Mouse (Mus musculus) midbrain, postnatal 0 days (tissue): Measurements from ENCODE around the gene Dars. TPM values are rescaled to one million over a fixed set of nuclear protein-coding genes. Genes with fewer than 3 reads are reported as not detected.

Source experiments
- ATAC-seq: fragments of 200-750 bp; cut with Nextera tagmentation; 2 replicates; pipeline ENCODE4 v1.8.0; 2017; ENCODE audit warnings: moderate number of reproducible peaks, mild to moderate bottlenecking, moderate TSS enrichment, moderate library complexity; ENCODE audit not compliant: low FRiP score
- DNase-seq: peaks from one replicate; pipeline ENCODE4 v3.0.0-alpha.2; 2015; ENCODE audit warnings: low spot score
- H3K27ac ChIP-seq: fragments of 300-500 bp; sonication (generic); 2 replicates; pipeline ENCODE4 v1.5.1; 2014; ENCODE audit warnings: low read depth, mild to moderate bottlenecking, low read length, mixed read lengths
- H3K27me3 ChIP-seq: fragments of 300-500 bp; sonication (generic); 2 replicates; pipeline ENCODE4 v1.6.1; 2014; ENCODE audit warnings: low read length, control low read depth, mixed read lengths; ENCODE audit not compliant: insufficient read depth
- H3K36me3 ChIP-seq: fragments of 300-500 bp; sonication (generic); 2 replicates; pipeline ENCODE4 v1.6.1; 2014; ENCODE audit warnings: low read length, control low read depth, mixed read lengths; ENCODE audit not compliant: insufficient read depth
- H3K4me1 ChIP-seq: fragments of 300-500 bp; sonication (generic); 2 replicates; pipeline ENCODE4 v1.6.1; 2014; ENCODE audit warnings: mild to moderate bottlenecking, control low read depth, antibody characterized with exemption, low read length, mixed read lengths; ENCODE audit not compliant: insufficient read depth
- H3K4me2 ChIP-seq: fragments of 300-500 bp; sonication (generic); 2 replicates; pipeline ENCODE4 v1.6.1; 2014; ENCODE audit warnings: low read depth, mild to moderate bottlenecking, low read length, mixed read lengths; ENCODE audit not compliant: poor library complexity, severe bottlenecking
- H3K4me3 ChIP-seq: fragments of 300-500 bp; sonication (generic); 2 replicates; pipeline ENCODE4 v1.5.1; 2014; ENCODE audit warnings: low read depth, mild to moderate bottlenecking, low read length, moderate library complexity
- H3K9ac ChIP-seq: fragments of 300-500 bp; sonication (generic); replicated peaks from 2 replicates; pipeline ENCODE4 v1.6.1; 2014; ENCODE audit warnings: mild to moderate bottlenecking, low read length, moderate library complexity, mixed read lengths; ENCODE audit not compliant: poor library complexity, severe bottlenecking
- H3K9me3 ChIP-seq: fragments of 300-500 bp; sonication (generic); 2 replicates; pipeline ENCODE4 v1.6.1; 2016; ENCODE audit warnings: low read length, control low read depth
- CTCF ChIP-seq: IDR thresholded peaks from 2 replicates; pipeline ENCODE4 v1.5.1; 2016; ENCODE audit warnings: antibody characterized with exemption, mild to moderate bottlenecking
- WGBS: fragments of 180-500 bp; shearing (Covaris S2); extraction: QIAGEN DNeasy Blood & Tissue Kit; methylation state at CpG from one replicate; pipeline ENCODE4 v1.1.7; 2014; 5-methylcytosine and 5-hydroxymethylcytosine counted together
- polyA plus RNA-seq: library from polyadenylated mRNA; unstranded; fragments of >200 nt; fragmentation: Nextera tagmentation; extraction: Ambion mirVana; gene quantifications from 2 replicates; pipeline ENCODE4 v1.2.1, GENCODE M21; 2015
- total RNA-seq: library from RNA; depleted of rRNA; stranded (reverse); fragments of >200 nt; gene quantifications from 2 replicates; pipeline ENCODE4 v1.2.3, GENCODE M21; 2014

The Dars gene
- total and polyA plus RNA-seq, 2 experiments from 2014 or later, result 53.6 to 105 TPM

- Histone ChIP-seq H3K27me3 (no peaks in the 10 kb centered on the region), H3K4me1 (no peaks in the 10 kb centered on the region), H3K36me3 (0 out of 2 replicates have a peak, but pooled peaks cover 2% of the 10 kb centered on the region), H3K4me3 (no peak overlapping the region), H3K27ac (no peak overlapping the region), H3K4me2 (no peak overlapping the region), H3K9me3 (no peaks in the 10 kb centered on the region), H3K9ac (no peak overlapping the region)
- no peak for ATAC-seq
- TF ChIP-seq CTCF, result no peak
- DNase-seq, result no peak
- 90% methylated on average over 3 of the region's 3 CpGs for WGBS
These were observed 22.5 kb downstream of the Dars start for GRCm38 (mm10) chr1:128394657-128395056.

DNA sequence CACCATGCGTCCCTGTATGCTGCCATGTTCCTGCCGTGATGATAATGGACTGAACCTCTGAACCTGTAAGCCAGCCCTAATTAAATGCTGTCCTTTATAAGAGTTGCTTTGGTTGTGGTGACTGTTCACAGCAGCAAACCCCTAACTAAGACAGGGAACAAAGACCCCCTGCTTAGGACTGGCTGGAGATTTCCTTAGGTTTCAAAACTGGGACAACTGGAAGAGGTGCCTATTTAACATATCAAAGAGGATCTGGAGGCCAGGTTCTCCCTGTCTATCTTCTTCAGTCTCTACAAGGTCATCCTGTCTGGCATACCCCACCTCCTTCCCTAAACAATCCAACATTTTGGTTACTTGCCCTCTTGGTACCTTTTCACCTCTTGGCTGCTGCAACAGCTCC is 24.8 kb downstream of the Dars start:
- H3K4me2 ChIP-seq, result no peak overlapping the region
- no peaks in the 10 kb centered on the region for H3K9me3 ChIP-seq
- H3K27ac ChIP-seq, result no peak overlapping the region
- H3K9ac ChIP-seq, result no peak overlapping the region
- DNase-seq, result no peak
- no peak for ATAC-seq
- no peak for TF ChIP-seq CTCF
- WGBS, result 52% methylated on average over 2 of the region's 2 CpGs
- no peak overlapping the region for H3K4me3 ChIP-seq
- no peaks in the 10 kb centered on the region for H3K27me3 ChIP-seq
- 0 out of 2 replicates have a peak, but pooled peaks cover 7% of the 10 kb centered on the region for H3K36me3 ChIP-seq
- H3K4me1 ChIP-seq, result no peaks in the 10 kb centered on the region

DNA sequence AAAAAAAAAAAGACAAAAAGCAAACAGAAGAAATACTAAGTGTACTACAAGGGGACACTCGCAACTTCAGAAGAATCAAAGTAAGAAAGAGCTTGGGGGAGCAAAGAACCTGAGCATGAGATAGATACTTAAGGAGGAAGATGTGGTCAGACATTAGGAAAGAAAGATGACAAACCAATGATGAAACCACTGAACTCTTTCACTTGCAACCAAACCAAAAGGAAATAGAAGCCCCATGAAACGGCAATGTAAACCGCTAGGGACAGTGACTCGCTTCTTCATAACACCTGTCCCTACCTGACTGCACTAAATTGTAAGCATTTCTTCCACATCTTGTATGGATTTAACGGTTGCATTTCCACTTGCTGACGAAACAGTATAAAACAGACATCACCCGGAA is 30.7 kb downstream of the Dars start:
- 97% methylated on average over 7 of the region's 7 CpGs for WGBS

DNA sequence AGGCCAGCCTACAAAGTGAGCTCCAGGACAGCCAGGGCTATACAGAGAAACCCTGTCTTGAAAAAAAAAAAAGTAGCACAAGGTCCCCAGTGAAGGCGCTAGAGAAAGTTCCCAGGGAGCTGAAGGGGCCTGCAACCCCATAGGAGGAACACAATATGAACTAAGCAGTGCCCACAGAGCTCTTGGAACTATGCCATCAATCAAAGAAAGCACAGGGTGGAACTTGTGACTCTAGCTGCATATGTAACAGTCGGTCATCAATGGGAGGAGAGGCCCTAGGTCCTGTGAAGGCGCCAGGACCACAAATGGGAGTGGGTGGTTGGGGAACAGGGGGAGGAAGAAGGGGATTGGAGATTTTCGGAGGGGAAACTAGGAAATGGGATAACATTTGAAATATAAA is 40.3 kb downstream of the Dars start:
- Histone ChIP-seq H3K4me3 (no peak overlapping the region), H3K27ac (no peak overlapping the region), H3K4me1 (no peaks in the 10 kb centered on the region), H3K9me3 (no peaks in the 10 kb centered on the region), H3K4me2 (no peak overlapping the region), H3K9ac (no peak overlapping the region), H3K36me3 (peaks cover 5% of the 10 kb centered on the region; the same call in 1 of the 2 replicates), H3K27me3 (no peaks in the 10 kb centered on the region)
- ATAC-seq (no peak), DNase-seq (no peak)
- WGBS, result 75% methylated on average over 4 of the region's 4 CpGs
- no peak for TF ChIP-seq CTCF

More for the DNA sequence above, 30.7 kb downstream of the Dars start:
- no peak for ATAC-seq
- DNase-seq, result no peak
- H3K9me3 ChIP-seq, result no peaks in the 10 kb centered on the region
- H3K27ac ChIP-seq, result no peak overlapping the region
- H3K4me3 ChIP-seq, result no peak overlapping the region
- TF ChIP-seq CTCF, result no peak
- peaks cover 16% of the 10 kb centered on the region; the same call in 1 of the 2 replicates for H3K36me3 ChIP-seq
- no peak overlapping the region for H3K4me2 ChIP-seq
- no peaks in the 10 kb centered on the region for H3K27me3 ChIP-seq
- no peak overlapping the region for H3K9ac ChIP-seq
- H3K4me1 ChIP-seq, result no peaks in the 10 kb centered on the region

DNA sequence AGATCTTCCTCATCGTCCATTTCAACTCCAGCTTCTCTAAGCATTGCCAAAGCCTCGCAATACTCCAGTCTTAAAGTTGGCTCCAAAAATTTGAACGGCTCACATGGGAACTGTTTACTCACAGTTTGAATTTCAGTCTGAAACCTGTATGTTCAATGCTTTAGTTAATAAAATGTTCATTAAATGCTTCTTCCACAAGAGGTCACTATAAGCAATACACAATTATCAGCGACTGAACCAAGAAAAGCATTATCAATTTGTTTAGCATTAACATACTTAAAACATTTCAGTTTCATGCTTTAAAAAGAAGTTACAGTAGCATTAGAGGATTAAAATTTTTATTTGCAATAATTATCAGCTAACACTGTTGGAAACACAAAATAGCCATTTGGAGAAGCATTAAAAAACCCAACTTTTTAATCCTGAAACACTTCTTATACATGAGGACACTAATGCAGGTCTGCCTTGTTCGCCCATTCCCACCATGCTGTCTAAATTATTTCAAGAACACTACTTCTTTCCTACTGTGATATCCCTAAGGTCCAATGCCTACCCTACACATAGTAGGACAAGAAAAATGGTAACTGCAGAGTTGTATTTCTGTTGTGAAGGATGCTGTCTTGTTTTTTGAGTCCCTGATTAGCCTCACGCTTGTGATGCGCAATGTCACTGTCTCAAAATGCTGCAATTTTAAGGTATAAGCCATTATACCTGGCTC is 44.9 kb downstream of the Dars start:
- peak; percentile 65 for DNase-seq

DNA sequence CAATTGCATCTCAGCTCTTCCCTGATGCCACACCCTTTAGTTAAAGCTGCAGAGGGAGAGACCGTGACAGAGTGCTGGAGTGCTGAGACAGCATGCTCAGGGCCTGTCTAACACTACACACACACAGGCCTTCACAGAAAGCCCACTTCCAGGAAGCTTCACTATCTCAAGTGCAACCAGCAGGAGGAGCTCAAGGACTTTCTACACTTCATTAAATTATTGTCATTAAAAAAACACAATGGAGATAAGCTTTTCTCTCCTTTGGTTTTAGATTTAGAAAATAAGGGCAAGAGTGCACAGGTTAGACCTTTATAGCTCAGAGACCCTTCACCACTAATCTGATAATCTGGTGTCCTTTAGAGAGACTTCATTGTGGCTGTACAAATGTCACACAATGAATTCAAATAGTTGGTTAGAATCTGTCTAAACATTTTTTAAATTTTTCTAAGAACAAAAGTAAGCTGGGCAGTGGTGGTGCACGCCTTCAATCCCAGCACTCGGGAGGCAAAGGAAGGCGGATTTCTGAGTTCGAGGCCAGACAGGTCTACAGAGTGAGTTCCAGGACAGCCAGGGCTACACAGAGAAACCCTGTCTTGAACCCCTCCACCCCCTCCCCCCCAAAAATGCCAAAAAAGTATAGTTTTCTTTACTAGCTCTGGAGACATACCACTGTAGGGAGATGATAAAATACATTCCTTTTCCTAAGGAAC is 48.3 kb downstream of the Dars start:
- H3K36me3 ChIP-seq, result 0 out of 2 replicates have a peak, but pooled peaks cover 6% of the 10 kb centered on the region
- WGBS, result 44% methylated on average over 5 of the region's 5 CpGs
- H3K9ac ChIP-seq, result no peak overlapping the region
- H3K27me3 ChIP-seq, result no peaks in the 10 kb centered on the region
- ATAC-seq, result no peak
- peak; percentile 89 for TF ChIP-seq CTCF
- no peaks in the 10 kb centered on the region for H3K9me3 ChIP-seq
- no peak overlapping the region for H3K4me2 ChIP-seq
- no peaks in the 10 kb centered on the region for H3K4me1 ChIP-seq
- H3K4me3 ChIP-seq, result no peak overlapping the region
- DNase-seq, result peak; percentile 85
- no peak overlapping the region for H3K27ac ChIP-seq

More for the DNA sequence above, 44.9 kb downstream of the Dars start:
- Histone ChIP-seq H3K9me3 (no peaks in the 10 kb centered on the region), H3K27me3 (no peaks in the 10 kb centered on the region), H3K27ac (no peak overlapping the region), H3K4me2 (no peak overlapping the region), H3K4me1 (no peaks in the 10 kb centered on the region), H3K36me3 (no peaks in the 10 kb centered on the region), H3K9ac (no peak overlapping the region), H3K4me3 (no peak overlapping the region)
- peak; percentile 82 for TF ChIP-seq CTCF
- no peak for ATAC-seq
- WGBS, result 71% methylated on average over 7 of the region's 7 CpGs
